Mouse (Mus musculus) left cerebral cortex, adult 8-10 months (tissue): ENCODE data around the gene Cfap157. TPM values are rescaled to one million over a fixed set of nuclear protein-coding genes. Genes with fewer than 3 reads are reported as not detected.

ENCODE experiments used
- DNase-seq, 2 experiments: peaks; one replicate each; pipeline ENCODE4 v3.0.0; 2022; ENCODE audit warnings: low spot score in 2 of 2
- total RNA-seq, 4 experiments: library from RNA; stranded (reverse); gene quantifications; 2 replicates each; pipeline ENCODE4 v1.2.4; 2022

The Cfap157 gene
- 1 to 10 TPM in 1 of 4 experiments, under 1 TPM in 2, not detected in 1; 0.27 to 1.0 (median 0.66) TPM for total RNA-seq

DNA sequence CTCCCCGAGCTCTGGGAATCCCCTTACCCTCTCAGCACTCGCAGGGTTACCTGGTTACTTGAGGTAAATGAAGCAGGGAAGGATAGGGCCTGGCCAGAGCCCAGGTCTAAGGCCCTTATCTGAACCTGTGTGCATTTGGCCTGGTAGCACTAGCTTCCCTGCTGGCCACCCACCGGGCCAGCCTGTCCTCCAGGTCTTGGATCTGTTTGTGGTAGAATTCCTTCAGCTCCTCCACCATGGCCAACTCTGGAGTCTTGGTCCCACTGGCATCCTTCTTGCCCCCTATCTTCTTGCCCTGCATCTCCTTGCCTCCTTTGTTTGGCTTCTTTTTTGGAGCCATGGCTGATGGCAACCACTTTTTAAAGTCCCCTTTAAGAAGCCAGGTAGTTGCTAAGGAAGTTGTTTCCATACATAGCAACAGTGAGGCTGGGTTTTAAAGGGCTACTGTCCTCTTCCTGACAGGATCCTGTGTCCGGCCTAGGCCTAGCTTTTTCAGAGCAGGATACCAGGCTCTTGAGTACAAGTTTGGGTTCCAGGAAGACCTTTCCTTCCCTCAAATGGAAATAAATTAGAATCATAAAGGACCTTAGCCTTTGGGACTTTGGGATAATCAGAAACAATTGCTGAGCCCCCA is at the start of gene Cfap157:
Cfap157 (minus strand) TSS at position 381 of the 634 bp plus-strand sequence.
- DNase-seq, result no peak

DNA sequence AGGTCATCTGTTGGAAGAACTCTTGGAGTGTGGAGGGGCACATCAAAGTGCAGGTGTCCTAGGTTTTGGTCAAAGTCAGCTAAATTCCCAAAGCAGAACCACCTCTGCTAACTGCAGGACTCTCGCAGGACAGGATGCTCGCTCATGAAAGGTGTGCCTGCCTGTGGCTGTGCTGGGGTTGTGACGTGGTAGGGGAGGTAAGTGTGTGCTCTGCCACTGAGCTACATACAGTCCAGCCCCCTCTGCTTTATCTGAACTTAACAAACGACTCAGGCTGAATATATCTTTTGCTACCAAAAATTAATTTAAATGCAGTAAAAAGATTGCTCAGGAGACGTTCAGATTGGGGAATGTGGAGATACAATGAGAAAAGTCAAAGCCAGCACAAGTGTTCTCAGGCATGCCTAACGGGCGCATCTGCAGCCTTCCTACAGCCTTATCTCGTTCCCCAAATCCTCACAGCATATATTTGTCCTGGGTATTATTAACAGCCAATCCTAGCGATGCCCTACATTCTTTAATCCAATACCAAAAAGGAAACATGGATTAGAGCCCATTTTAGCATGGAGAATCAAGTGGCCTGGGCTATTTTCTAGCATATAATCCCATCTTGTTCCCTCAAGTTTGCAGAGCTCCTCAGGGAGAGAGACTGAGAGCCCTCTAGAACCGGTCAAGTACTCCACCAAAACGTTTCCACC is 44.9 kb upstream of the Cfap157 start:
- no peak for DNase-seq

DNA sequence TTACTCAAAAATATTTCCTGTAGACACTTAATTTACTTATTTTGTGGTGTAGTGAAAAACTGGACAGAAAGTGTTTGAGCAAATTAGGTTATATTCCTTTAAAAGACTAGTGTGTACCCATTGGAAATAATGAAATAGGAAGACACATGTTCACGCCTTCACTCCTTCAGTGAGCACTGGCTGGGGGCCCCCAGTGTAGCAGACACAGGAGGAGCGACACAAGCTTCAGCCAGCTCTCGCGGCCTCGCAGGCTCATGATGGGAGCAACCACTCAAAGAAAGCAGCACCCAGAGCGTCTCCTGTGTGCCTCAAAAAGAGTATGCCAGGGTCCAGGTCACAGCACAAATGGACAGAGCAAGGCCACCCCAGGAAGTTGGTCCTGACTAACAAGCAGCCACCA is 41.6 kb upstream of the Cfap157 start:
- DNase-seq, result no peak

DNA sequence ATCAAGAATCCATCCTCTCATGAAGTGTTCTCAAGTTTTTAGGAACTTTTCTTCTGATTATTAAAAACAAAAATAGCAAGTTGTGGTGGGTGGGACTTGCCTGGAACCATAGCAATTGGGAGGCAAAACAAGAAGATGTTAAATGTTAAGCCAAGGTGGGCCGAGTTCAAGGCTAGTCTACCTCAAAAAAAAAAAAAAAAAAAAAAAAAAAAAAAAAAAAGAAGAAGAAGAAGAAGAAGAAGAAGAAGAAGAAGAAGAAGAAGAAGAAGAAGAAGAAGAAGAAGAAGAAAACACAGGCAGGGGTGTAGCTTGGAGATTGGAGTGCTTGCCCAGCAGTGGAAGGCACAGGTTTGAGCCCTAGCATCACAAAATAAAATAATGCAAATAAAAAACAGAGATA is 40.5 kb upstream of the Cfap157 start:
- no peak for DNase-seq

DNA sequence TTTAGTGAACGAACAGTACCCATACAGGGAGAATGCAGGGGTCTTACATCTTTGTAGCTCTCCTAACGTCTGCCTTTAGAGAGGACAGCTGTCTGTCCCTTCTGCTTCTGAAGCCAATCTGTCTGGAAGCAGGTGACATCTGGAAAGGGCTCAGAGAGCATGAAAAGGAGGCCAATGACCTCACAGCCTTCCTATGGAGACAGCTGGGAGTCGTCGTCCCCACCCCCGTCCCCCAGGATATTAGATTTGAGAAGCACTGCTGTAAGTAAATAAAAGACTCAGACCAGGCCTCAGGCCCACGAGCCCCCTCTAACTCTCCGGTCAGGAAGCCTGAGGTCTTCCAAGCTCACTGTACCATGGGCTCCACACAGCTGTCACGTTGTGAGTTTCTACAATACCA is 40.0 kb upstream of the Cfap157 start:
- DNase-seq, result no peak

DNA sequence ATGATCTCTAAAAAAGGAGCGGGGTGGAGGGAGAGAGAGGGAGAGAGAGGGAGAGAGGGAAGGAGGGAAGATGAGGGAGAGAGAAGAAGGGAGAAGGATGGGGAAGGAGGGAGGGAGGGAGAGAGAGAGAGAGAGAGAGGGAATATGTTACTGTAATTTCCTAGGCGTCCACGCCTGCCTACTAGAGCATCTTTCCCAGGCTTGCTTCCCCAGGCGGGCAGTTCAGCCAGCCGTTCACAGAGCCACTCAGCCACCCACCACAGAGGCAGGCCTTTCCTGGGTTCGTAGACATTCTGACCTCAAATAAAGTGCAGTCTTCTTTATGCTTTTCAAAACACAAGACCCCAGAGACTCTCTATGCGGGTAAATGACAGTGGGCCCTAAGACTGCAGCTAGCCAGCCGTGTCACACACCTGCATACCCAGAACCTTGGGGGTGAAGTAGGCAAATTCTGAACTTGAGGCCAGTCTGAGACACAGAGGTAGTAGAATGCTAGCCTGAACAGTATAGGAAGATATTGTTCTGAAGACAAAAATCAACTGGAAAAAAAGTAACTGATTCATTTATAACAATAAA is 39.4 kb upstream of the Cfap157 start:
- no peak for DNase-seq

DNA sequence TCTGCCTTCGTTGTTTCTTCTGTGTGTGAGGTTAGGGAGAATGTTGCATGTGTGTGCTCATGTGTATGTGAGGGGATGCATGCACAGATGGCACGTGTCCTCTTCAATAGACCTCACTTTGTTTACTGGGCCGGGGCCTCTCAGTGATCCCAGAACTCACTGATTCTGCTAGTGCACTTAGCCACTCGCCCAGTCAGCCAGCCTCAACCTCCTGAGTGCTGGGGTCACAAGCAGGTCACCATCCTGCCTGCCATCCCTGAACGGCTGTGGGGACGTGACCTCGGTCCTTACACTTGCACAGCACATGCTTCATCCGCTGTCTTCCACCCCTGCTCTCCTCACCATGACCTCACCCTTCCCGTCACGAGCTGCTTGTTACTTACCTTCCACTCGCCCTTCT is 38.9 kb upstream of the Cfap157 start:
- DNase-seq, result no peak

DNA sequence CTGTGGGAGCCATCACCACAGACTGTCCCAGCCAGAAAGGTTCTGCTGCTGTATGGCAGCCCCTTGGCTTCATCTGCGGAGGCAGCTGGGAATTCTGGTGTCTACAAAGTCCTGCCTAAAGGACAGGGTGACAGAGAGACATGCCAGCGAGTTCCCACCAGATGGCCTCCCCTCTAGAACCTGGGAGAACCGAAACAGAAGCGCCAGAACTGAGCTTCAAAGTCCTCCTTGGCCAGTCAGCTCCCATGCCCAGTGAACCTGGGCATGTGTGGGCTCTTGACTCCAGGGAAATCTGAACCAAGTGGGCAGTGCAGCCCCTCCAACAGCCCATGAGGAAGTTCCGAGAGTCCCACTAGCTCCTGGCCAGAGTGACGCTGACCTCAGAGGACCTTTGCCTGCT is 38.4 kb upstream of the Cfap157 start:
- no peak for DNase-seq

DNA sequence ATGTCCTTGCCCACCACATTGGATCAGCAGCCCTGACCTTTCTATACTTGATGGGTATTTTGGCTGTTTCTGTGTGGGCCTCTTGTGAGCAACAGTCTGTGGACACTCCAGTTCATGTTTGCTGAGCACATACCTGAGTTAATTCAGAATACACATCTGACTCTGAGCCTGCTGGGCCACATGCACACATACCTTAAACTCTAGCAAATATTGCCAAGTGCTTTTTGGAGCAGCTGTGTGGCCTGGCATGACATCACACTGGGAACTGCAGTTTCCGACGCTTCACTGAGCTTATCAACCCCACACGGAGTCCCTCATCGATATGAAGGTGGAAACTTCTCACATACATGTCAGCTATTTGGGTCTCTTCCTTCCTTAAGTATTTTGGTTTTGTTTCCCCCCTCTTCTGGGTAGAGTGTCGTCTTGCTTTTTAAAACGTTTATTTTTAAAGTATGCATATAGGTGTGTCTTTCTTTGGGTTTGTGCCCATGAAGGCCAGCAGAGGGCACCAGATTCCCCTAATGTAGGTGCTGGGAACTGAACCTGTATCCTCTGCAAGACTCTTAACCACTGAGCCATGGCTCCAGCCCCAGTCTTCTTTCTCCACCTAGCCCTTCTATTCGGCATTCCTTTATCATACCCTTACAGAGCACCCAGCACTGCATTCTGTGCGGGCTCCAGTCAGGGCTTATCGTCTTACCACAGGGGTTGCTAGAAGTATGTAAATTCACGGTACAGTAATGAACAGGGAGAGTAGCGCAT is 37.0 kb upstream of the Cfap157 start:
- no peak for DNase-seq

DNA sequence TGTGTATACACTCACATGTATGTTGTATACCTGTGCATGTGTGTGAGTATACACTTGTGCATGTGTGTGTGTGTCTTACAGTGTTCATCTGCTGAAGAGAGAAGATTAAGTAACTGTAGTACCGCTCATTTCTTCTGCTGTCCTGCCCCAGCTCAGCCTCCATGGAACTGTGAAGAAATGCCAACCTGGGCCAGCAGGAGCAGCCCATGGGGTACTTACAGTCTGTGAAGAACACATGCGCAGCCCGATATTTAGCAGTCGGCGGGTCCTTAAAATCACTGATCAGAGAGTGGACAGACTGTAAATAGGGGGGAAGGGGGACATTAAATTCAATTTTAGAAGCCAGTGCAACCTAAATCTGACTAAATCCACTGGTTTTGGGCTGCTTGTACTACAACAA is 34.0 kb upstream of the Cfap157 start:
- DNase-seq, result no peak

DNA sequence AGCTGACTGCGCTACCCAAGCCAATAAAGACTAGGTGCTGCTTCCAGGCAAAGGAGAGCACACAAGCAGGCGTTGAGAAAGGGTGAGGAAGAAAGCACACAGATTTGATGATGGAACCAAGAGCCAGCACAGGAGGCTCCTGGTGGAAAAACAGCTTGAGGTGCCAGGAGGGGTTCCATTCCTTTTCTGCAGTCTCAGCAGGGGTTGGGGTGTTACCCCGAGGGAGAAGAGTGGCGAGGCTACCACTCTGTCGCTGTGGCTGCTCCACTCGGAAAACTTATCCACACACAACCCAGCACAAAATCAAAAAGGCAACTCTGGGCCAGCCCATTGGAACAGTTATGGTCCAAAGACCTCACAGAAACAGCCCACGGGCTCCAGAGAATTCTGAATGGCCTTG is 33.4 kb upstream of the Cfap157 start:
- DNase-seq, result no peak

DNA sequence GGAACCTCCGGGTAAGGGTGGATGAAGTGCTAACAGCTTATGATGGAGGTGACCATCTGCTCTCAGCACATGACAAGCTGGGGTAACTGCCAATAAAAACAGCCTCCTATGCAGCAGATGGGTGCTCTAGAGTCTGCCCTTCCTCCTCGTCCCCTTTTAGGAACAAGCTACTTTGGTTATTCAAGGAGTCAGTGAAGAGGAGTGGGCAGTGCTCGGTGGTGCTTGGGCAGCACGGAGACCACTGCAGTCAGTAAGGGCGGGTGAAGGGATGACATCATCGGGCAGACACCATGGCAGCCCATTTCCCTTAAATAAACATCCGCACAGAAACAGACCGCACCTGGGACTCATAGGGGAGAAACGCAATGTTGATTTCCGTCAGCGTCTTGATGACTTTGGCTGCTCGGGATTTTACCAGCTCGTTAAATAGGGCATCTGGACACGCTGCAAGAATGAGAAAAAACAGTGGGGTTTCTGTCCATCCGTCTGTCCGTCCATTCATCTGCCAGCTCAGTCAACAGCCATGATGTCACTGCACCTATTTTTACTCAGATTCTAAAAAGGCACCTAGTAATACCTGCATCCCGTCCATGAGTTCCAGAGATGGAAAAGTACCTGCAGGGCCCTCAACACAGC is 32.8 kb upstream of the Cfap157 start:
- peak in 1 of 2 experiments; percentile 86 for DNase-seq

DNA sequence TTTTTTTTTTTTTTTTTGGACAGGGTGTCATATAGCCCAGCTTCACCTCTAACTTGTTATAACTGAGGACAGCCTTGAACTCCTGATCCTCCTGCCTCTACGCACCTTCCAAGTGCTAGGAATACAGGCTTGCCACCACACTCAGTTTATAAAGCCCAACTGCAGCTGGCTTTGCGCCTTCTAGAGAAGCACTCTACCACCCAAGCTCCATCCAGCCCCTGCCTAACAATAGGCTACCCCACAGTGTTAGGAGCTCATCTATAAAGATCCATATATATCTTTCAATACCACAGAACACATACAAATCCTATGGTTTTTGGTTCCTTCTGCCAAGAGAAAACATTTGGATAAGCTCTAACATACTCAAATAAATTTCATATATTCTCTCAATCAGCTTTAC is 32.3 kb upstream of the Cfap157 start:
- DNase-seq, result no peak

DNA sequence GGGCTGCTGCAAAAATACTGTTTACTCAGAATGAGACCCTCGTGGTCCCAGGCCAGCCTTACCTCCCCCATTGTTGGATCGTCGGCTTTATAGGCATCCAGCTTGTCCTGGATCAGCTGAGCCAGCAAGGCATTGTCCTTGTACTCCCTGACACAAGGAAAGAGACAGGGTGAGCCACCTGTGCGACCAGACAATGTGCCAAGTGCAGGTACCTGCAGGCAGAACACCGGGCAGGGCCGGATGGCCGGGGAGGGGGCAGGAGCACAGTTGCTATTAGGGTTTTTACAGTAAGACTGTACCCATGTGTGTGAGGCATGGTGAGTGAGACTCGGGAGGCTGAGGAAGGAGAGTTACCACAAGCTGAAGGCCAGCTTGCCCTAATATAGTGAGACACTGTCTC is 27.7 kb upstream of the Cfap157 start:
- DNase-seq, result no peak

DNA sequence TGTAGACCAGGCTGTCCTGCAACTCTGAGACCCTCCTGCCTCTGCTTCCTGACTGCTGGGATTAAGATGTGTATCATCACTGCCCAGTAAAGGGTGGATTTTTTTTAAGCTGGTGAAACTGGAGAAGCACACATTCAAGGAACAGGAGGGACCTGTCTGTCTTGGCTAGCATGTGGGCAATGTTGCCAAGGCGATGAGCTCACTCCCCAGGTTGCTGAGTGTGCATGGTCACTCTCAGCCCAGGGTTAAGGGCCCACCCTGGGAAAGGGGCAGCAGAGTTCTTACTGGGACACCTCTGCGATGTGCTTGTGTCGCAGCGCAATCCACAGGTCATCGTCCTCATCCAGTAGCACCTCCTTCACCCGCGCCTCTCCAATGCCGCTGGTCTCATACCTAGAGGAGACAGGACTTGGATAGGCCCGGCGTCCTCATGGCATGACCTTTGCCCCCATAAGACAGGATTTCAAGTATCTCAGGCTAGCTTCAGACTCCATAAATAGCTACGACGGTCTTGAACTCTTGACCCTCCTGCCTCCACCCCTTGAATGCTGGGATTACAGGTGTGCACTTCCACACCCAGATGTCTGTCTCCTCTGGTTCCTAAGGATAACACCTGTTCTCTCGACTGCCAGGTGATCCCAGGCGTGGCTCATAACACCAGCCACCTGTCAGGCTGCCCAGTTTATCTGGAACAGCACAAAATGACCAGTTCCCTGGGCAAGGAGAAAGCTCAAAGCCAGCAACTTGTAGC is 24.8 kb upstream of the Cfap157 start:
- no peak for DNase-seq

DNA sequence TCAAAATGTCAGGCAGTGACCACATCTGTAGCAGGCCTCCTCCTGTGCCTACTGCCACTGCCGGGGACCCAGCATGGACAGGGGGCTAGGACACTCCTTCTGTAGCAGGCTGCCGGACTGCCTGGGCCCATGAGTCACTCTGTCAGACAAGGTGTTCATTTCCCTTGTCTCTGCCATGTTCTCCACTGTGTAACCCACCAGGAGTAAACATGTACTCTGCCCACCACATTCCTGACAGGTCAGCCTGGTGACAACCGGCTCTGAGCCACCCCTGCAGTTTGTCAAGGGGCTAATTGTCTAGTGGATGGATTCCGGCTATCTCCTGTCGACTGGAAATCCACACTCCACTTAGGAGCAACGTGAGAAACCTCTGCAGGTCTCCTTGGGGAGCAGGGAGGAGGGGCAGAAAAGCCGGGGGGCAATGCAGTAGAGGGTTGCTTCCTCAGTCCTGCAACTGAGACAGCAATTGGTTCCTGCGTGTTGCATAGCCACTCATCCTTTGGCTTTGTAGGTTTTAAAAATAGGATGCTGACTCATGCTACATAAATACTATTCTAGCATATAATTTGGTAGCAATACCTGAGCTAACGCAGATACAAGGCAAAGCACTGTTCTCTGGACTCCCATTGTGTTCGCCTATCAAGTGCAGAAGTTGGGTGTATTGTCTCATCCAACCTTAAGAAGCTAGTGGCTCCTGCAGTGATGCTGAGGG is 14.2 kb upstream of the Cfap157 start:
- no peak for DNase-seq

DNA sequence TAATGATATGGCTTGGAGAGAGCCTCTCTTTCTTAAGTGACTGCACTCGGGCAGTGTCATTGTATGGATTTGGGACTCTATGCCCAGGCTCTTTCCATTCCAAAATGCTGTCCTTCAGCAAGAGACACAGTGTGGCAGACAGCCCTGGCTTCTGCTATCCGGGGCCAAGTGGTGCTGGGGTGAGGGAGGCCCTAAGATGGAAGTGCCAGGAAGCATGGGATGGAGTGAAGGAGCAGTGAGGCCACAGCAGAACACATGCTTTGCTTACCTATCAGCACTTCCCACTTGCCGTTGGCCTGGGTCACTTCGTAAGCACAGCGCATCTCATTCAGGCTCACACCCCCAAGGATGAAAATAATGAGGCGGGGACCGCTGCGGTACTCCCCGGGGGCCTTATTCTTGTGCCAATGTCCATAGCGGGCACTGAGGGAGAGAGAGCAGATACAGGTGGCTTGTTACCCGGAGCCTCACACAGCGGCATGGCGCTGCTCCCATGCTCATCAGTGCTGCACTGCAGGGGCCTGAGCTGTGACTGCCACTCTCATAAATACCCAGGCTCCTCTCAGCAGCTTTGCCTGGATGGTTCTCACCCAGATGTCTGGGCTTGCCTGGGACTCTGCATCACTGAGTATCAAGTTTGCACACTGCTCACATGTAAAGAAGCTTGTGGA is 11.7 kb upstream of the Cfap157 start:
- DNase-seq, result no peak

DNA sequence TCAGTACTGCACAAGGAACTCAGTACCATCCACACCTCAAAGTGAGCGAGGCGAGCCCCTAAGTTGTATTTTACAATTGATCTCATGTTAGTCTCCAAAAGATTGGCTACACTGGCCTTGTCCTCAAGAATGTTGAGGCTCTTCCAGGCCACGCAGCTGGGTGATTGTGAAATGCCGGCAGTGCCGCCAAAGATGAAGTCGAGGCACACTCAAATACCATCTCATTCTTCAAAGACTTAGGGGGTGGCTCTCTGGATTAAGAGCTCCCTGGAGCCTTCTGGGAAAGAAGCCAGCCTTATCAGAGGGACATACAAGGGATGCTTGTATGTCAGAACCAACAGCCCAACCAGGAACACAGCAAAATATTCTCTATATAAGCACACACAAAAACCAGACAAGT is 7.1 kb upstream of the Cfap157 start:
- DNase-seq, result no peak

DNA sequence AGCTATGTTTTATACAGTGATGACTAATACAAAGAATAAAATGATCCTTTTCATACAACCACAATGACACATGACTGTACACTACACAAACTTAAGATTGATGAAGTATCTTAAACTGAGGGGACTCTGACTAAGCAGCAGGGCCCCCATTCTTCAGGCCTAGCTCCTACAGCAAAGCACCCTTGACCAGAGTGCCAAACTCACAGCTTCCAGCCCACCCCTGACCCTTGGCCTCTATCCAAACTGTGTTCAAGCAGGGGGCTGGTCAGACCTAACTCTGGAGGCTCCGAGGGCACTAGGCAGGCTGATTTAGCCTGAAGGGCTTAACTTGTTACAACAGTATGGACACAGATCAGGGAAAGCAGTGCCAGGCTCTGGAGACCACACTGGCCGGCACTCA is 4.4 kb upstream of the Cfap157 start:
- DNase-seq, result no peak

DNA sequence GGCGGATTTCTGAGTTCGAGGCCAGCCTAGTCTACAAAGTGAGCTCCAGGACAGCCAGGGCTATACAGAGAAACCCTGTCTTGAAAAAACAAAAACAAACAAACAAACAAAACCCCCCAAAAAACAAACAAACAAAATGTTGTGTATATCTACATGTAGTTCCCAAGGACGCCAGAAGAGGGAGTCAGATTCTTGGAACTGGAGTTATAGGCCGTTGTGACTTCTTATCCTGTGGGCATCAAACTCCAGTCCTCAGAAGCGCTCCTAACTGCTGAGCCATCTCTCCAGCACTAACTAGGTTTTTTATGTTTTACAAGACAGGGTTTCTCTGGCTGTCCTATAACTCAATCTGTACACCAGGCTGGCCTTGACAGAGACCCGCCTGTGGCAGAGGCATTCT is 2.9 kb upstream of the Cfap157 start:
- DNase-seq, result no peak
